Mouse (Mus musculus) embryonic fibroblast, embryonic 13.5 days (primary cell): Measurements from ENCODE around the gene Pltp.

Experiments used
- CTCF ChIP-seq: IDR thresholded peaks from 2 replicates; pipeline ENCODE4 v1.5.1; 2011; ENCODE audit warnings: mild to moderate bottlenecking, control low read depth, low read length, moderate library complexity, borderline replicate concordance; ENCODE audit not compliant: insufficient read depth
- POLR2A ChIP-seq: IDR thresholded peaks from 2 replicates; pipeline ENCODE4 v1.6.1; 2011; ENCODE audit warnings: low read depth, mild to moderate bottlenecking, control low read depth, low read length, moderate library complexity

GRCm38 (mm10) chr2:164894048-164894447, 36.5 kb upstream of the Pltp start:
- TF ChIP-seq CTCF (peak; percentile 23; the same call in 1 of the 2 replicates), POLR2A (no peak)
